Mouse (Mus musculus): Measurements from ENCODE around the gene Nmrk2.

GRCm38 (mm10) chr10:81249442-81249841, 47.6 kb upstream of the Nmrk2 start:
- no peak for TF ChIP-seq CTCF (IDR thresholded peaks at IDR 0.05; ENCODE audit: low read depth, low read length)
- no peak for TF ChIP-seq EP300 (IDR thresholded peaks at IDR 0.05; ENCODE audit: insufficient read depth, low read depth, low read length)

Measured in ES-Bruce4 (cell line).